Mouse (Mus musculus) limb, embryonic 15.5 days (tissue): Measurements from ENCODE around the gene Dtx3. TPM values are rescaled to one million over a fixed set of nuclear protein-coding genes. Genes with fewer than 3 reads are reported as not detected.

Experiments
- ATAC-seq: fragments of 200-750 bp; cut with Nextera tagmentation; 2 replicates; pipeline ENCODE4 v1.8.0; 2017; ENCODE audit warnings: low read depth, moderate TSS enrichment; ENCODE audit not compliant: insufficient number of reproducible peaks, low FRiP score, low TSS enrichment
- H3K27ac ChIP-seq: fragments of 300-500 bp; sonication (generic); 2 replicates; pipeline ENCODE4 v1.5.1; 2015; ENCODE audit warnings: moderate library complexity, mild to moderate bottlenecking, inconsistent platforms
- H3K27me3 ChIP-seq: fragments of 300-500 bp; sonication (generic); 2 replicates; pipeline ENCODE4 v1.6.1; 2015; ENCODE audit warnings: inconsistent platforms
- H3K36me3 ChIP-seq: fragments of 300-500 bp; sonication (generic); 2 replicates; pipeline ENCODE4 v1.6.1; 2015; ENCODE audit warnings: inconsistent platforms
- H3K4me1 ChIP-seq: fragments of 300-500 bp; sonication (generic); 2 replicates; pipeline ENCODE4 v1.6.1; 2015; ENCODE audit warnings: inconsistent platforms
- H3K4me2 ChIP-seq: fragments of 300-500 bp; sonication (generic); 2 replicates; pipeline ENCODE4 v1.6.1; 2015; ENCODE audit warnings: mild to moderate bottlenecking, inconsistent platforms
- H3K4me3 ChIP-seq: fragments of 300-500 bp; sonication (generic); 2 replicates; pipeline ENCODE4 v1.5.1; 2015; ENCODE audit warnings: mild to moderate bottlenecking, inconsistent platforms
- H3K9ac ChIP-seq: fragments of 300-500 bp; sonication (generic); 2 replicates; pipeline ENCODE4 v1.6.1; 2015; ENCODE audit warnings: inconsistent platforms
- H3K9me3 ChIP-seq: fragments of 300-500 bp; sonication (generic); 2 replicates; pipeline ENCODE4 v1.6.1; 2016; ENCODE audit warnings: inconsistent platforms
- WGBS: fragments of 180-500 bp; shearing (Covaris S2); methylation state at CpG from one replicate; pipeline ENCODE4 v1.1.7; 2015; 5-methylcytosine and 5-hydroxymethylcytosine counted together
- polyA plus RNA-seq: library from polyadenylated mRNA; unstranded; fragments of >200 nt; fragmentation: Nextera tagmentation; extraction: Ambion mirVana; gene quantifications from 2 replicates; pipeline ENCODE4 v1.2.1, GENCODE M21; 2015

The Dtx3 gene
- polyA plus RNA-seq, 1 experiment from 2014 or later: 140 TPM

- peaks cover 73% of the 10 kb centered on the region for H3K27me3 ChIP-seq
- H3K27ac ChIP-seq: no peak overlapping the region
- H3K4me3 ChIP-seq: no peak overlapping the region
- no peak overlapping the region for H3K4me2 ChIP-seq
- ATAC-seq: no peak
- 83% methylated on average over 16 of the region's 16 CpGs for WGBS
- peaks cover 34% of the 10 kb centered on the region for H3K4me1 ChIP-seq
- H3K36me3 ChIP-seq: no peaks in the 10 kb centered on the region
- H3K9me3 ChIP-seq: no peaks in the 10 kb centered on the region
- no peak overlapping the region for H3K9ac ChIP-seq
These were observed 22.1 kb downstream of the Dtx3 start for GRCm38 (mm10) chr10:127173148-127174065.

GRCm38 (mm10) chr10:127171631-127172200 lies 23.8 kb downstream of the Dtx3 start:
- WGBS: 86% methylated on average over 15 of the region's 15 CpGs
- no peak overlapping the region for H3K27ac ChIP-seq
- H3K4me2 ChIP-seq: no peak overlapping the region
- no peaks in the 10 kb centered on the region for H3K36me3 ChIP-seq
- H3K9me3 ChIP-seq: no peaks in the 10 kb centered on the region
- H3K9ac ChIP-seq: no peak overlapping the region
- peaks cover 21% of the 10 kb centered on the region for H3K4me1 ChIP-seq
- peaks cover 73% of the 10 kb centered on the region for H3K27me3 ChIP-seq
- no peak overlapping the region for H3K4me3 ChIP-seq
- no peak for ATAC-seq

- Histone ChIP-seq H3K27ac (no peak overlapping the region), H3K9ac (no peak overlapping the region), H3K27me3 (peaks cover 73% of the 10 kb centered on the region), H3K9me3 (no peaks in the 10 kb centered on the region), H3K4me3 (peak overlapping the region; percentile 43), H3K4me1 (peaks cover 30% of the 10 kb centered on the region), H3K4me2 (peak overlapping the region; percentile 70), H3K36me3 (no peaks in the 10 kb centered on the region)
- WGBS: under 1% methylated on average over 28 of the region's 29 CpGs
- no peak for ATAC-seq
These were observed 24.7 kb downstream of the Dtx3 start for GRCm38 (mm10) chr10:127170837-127171272.

- peaks cover 80% of the 10 kb centered on the region for H3K27me3 ChIP-seq
- H3K4me1 ChIP-seq: peaks cover 38% of the 10 kb centered on the region
- no peak for ATAC-seq
- no peak overlapping the region for H3K27ac ChIP-seq
- H3K9ac ChIP-seq: no peak overlapping the region
- peak overlapping the region; percentile 43 for H3K4me3 ChIP-seq
- no peaks in the 10 kb centered on the region for H3K36me3 ChIP-seq
- H3K9me3 ChIP-seq: no peaks in the 10 kb centered on the region
- H3K4me2 ChIP-seq: peak overlapping the region; percentile 70
- WGBS: 5% methylated on average over 22 of the region's 22 CpGs
These were observed 25.5 kb downstream of the Dtx3 start for GRCm38 (mm10) chr10:127170002-127170401.

- no peaks in the 10 kb centered on the region for H3K9me3 ChIP-seq
- no peaks in the 10 kb centered on the region for H3K36me3 ChIP-seq
- peaks cover 45% of the 10 kb centered on the region for H3K4me1 ChIP-seq
- H3K27ac ChIP-seq: no peak overlapping the region
- 30% methylated on average over 10 of the region's 10 CpGs for WGBS
- H3K9ac ChIP-seq: no peak overlapping the region
- H3K4me2 ChIP-seq: no peak overlapping the region
- peaks cover 79% of the 10 kb centered on the region for H3K27me3 ChIP-seq
- ATAC-seq: no peak
- no peak overlapping the region for H3K4me3 ChIP-seq
These were observed 27.8 kb downstream of the Dtx3 start for GRCm38 (mm10) chr10:127167614-127168192.

- 30% methylated on average over 15 of the region's 15 CpGs for WGBS
- Histone ChIP-seq H3K27me3 (peaks cover 75% of the 10 kb centered on the region), H3K9me3 (no peaks in the 10 kb centered on the region), H3K27ac (no peak overlapping the region), H3K4me1 (peaks cover 45% of the 10 kb centered on the region), H3K9ac (no peak overlapping the region), H3K36me3 (no peaks in the 10 kb centered on the region), H3K4me3 (peak overlapping the region; percentile 61; the same call in 1 of the 2 replicates), H3K4me2 (peak overlapping the region; percentile 100; the same call in 1 of the 2 replicates)
- no peak for ATAC-seq
These were observed 28.5 kb downstream of the Dtx3 start for GRCm38 (mm10) chr10:127166771-127167613.

GRCm38 (mm10) chr10:127166404-127166715 lies 29.2 kb downstream of the Dtx3 start:
- H3K9me3 ChIP-seq: no peaks in the 10 kb centered on the region
- no peak overlapping the region for H3K9ac ChIP-seq
- peak overlapping the region; percentile 100 for H3K4me2 ChIP-seq
- H3K27ac ChIP-seq: no peak overlapping the region
- 7% methylated on average over 11 of the region's 11 CpGs for WGBS
- ATAC-seq: no peak
- peaks cover 41% of the 10 kb centered on the region for H3K4me1 ChIP-seq
- no peaks in the 10 kb centered on the region for H3K36me3 ChIP-seq
- H3K4me3 ChIP-seq: peak overlapping the region; percentile 61
- H3K27me3 ChIP-seq: peaks cover 69% of the 10 kb centered on the region

- Histone ChIP-seq H3K4me3 (peak overlapping the region; percentile 61), H3K27ac (no peak overlapping the region), H3K4me2 (peak overlapping the region; percentile 100), H3K9ac (peak overlapping the region; percentile 65), H3K36me3 (no peaks in the 10 kb centered on the region), H3K27me3 (peaks cover 64% of the 10 kb centered on the region), H3K9me3 (no peaks in the 10 kb centered on the region), H3K4me1 (peaks cover 36% of the 10 kb centered on the region)
- under 1% methylated on average over 56 of the region's 56 CpGs for WGBS
- peak; percentile 42; the same call in 1 of the 2 replicates for ATAC-seq
These were observed 29.7 kb downstream of the Dtx3 start for GRCm38 (mm10) chr10:127165654-127166403.

- Histone ChIP-seq H3K4me1 (peaks cover 31% of the 10 kb centered on the region), H3K27me3 (peaks cover 58% of the 10 kb centered on the region), H3K9me3 (no peaks in the 10 kb centered on the region), H3K4me2 (peak overlapping the region; percentile 100), H3K9ac (peak overlapping the region; percentile 65), H3K4me3 (peak overlapping the region; percentile 61), H3K27ac (no peak overlapping the region), H3K36me3 (no peaks in the 10 kb centered on the region)
- ATAC-seq: peak; percentile 46
- under 1% methylated on average over 42 of the region's 42 CpGs for WGBS
These were observed 30.2 kb downstream of the Dtx3 start for GRCm38 (mm10) chr10:127165354-127165653.

- WGBS: 3% methylated on average over 52 of the region's 52 CpGs
- Histone ChIP-seq H3K27me3 (peaks cover 53% of the 10 kb centered on the region), H3K9ac (peak within 1 kb of the TSS; percentile 65), H3K36me3 (no peaks in the 10 kb centered on the region), H3K4me1 (peaks cover 25% of the 10 kb centered on the region), H3K27ac (no peak within 1 kb of the TSS), H3K9me3 (no peaks in the 10 kb centered on the region), H3K4me3 (peak within 1 kb of the TSS; percentile 61), H3K4me2 (peak within 1 kb of the TSS; percentile 100)
- peak; percentile 74 for ATAC-seq
These were observed 30.7 kb downstream of the Dtx3 start, which contains the start of gene B4galnt1 for GRCm38 (mm10) chr10:127164631-127165353. Gene B4galnt1, plus strand, starts transcription at chr10:127165225.
